Mouse (Mus musculus) olfactory bulb, adult 2 months (tissue): Measurements from ENCODE around the gene Eif6.

Experiments
- CTCF ChIP-seq: fragments of 200-500 bp; IDR thresholded peaks from 2 replicates; pipeline ENCODE4 v1.5.1; 2012; ENCODE audit warnings: low read depth, mild to moderate bottlenecking, low read length, moderate library complexity; ENCODE audit not compliant: insufficient read depth
- POLR2A ChIP-seq: fragments of 200-500 bp; IDR thresholded peaks from 2 replicates; pipeline ENCODE4 v1.6.1; 2012; ENCODE audit warnings: mild to moderate bottlenecking, low read depth, low read length, moderate library complexity; ENCODE audit not compliant: insufficient read depth

GRCm38 (mm10) chr2:155794674-155795445, 31.9 kb downstream of the Eif6 start:
- no peak for TF ChIP-seq CTCF
- TF ChIP-seq POLR2A, result no peak
